Mouse (Mus musculus) intestine, embryonic 14.5 days (tissue): ENCODE results near the gene Ubl4a. TPM values are rescaled to one million over a fixed set of nuclear protein-coding genes. Genes with fewer than 3 reads are reported as not detected.

Experiments used
- microRNA-seq: library from miRNA; unstranded; fragments of <30 nt; microRNA quantifications from one replicate; pipeline ENCODE4, GENCODE M21; 2016
- polyA plus RNA-seq: library from polyadenylated mRNA; unstranded; fragments of >200 nt; fragmentation: Nextera tagmentation; extraction: Ambion mirVana; gene quantifications from 2 replicates; pipeline ENCODE4 v1.2.1, GENCODE M21; 2014

Ubl4a gene
- polyA plus RNA-seq, 1 experiment from 2014 or later, result 79.1 TPM

Small RNA genes lying within 50 kb of the gene (microRNA-seq; reads per million reads assigned to microRNA genes)
- gene Mir7092, result 0.34 reads per million

Other genes with a start within 250 kb of the Ubl4a start
- not detected in 2 replicates for gene Opn1mw, start 245.8 kb downstream of the Ubl4a start, polyA plus RNA-seq
- gene Mecp2, start 237.9 kb downstream of the Ubl4a start, polyA plus RNA-seq, result 10.5 and 11.2 TPM in 2 replicates
- not detected in 2 replicates for gene Tex28, start 205.4 kb downstream of the Ubl4a start, polyA plus RNA-seq
- gene Tktl1, start 196.0 kb downstream of the Ubl4a start, polyA plus RNA-seq, result 0.07 and 0.09 TPM in 2 replicates
- gene Flna, start 123.4 kb downstream of the Ubl4a start, polyA plus RNA-seq, result 495 and 548 TPM in 2 replicates
- 30.4 and 30.7 TPM in 2 replicates for gene Emd, start 118.5 kb downstream of the Ubl4a start, polyA plus RNA-seq
- gene Rpl10, start 102.4 kb downstream of the Ubl4a start, polyA plus RNA-seq, result 990 and 1,020 TPM in 2 replicates
- 60.6 and 67.6 TPM in 2 replicates for gene Taz, start 91.3 kb downstream of the Ubl4a start, polyA plus RNA-seq
- 10.1 and 10.6 TPM in 2 replicates for gene Dnase1l1, start 90.9 kb downstream of the Ubl4a start, polyA plus RNA-seq
- gene Atp6ap1, start 76.1 kb downstream of the Ubl4a start, polyA plus RNA-seq, result 103 and 107 TPM in 2 replicates
- gene Gdi1, start 68.2 kb downstream of the Ubl4a start, polyA plus RNA-seq, result 165 and 194 TPM in 2 replicates
- gene Fam50a, start 60.2 kb downstream of the Ubl4a start, polyA plus RNA-seq, result 50.4 and 55.0 TPM in 2 replicates
- gene Plxna3, start 44.2 kb downstream of the Ubl4a start, polyA plus RNA-seq, result 11.9 and 13.1 TPM in 2 replicates
- gene Lage3, start 19.6 kb downstream of the Ubl4a start, polyA plus RNA-seq, result 99.2 and 108 TPM in 2 replicates
- 16.8 and 18.7 TPM in 2 replicates for gene Slc10a3, start 131 bp upstream of the Ubl4a start, polyA plus RNA-seq
- 35.6 and 36.7 TPM in 2 replicates for gene Fam3a, start 20.1 kb upstream of the Ubl4a start, polyA plus RNA-seq
- gene Ikbkg, start 20.1 kb upstream of the Ubl4a start, polyA plus RNA-seq, result 20.2 TPM in 2 replicates
- gene G6pdx, start 56.0 kb upstream of the Ubl4a start, polyA plus RNA-seq, result 52.9 TPM in 2 replicates
- not detected in 2 replicates for gene Gm6880, start 108.2 kb upstream of the Ubl4a start, polyA plus RNA-seq
- gene Olfr1326-ps1, start 201.7 kb upstream of the Ubl4a start, polyA plus RNA-seq, result not detected in 2 replicates
- not detected in 2 replicates for gene Olfr1325, start 219.5 kb upstream of the Ubl4a start, polyA plus RNA-seq